Mouse (Mus musculus) erythroblast, embryonic 14.5 days (primary cell): ENCODE data around the gene Mical3.

Experiments
- GATA1 ChIP-seq: IDR thresholded peaks from 2 replicates; pipeline ENCODE4 v1.6.1; 2012; ENCODE audit warnings: low read length, inconsistent platforms, mixed read lengths
- TAL1 ChIP-seq: IDR thresholded peaks from 3 replicates; pipeline ENCODE4 v1.6.1; 2012; ENCODE audit warnings: low read length, inconsistent platforms, mixed read lengths

- TF ChIP-seq TAL1 (no peak), GATA1 (no peak)
Measured at GRCm38 (mm10) chr6:120912931-120913330, 217.9 kb downstream of the Mical3 start.
